Mouse (Mus musculus) bone marrow macrophage, adult 2 months (primary cell): Measurements from ENCODE around the gene Acoxl.

ENCODE experiments used
- CTCF ChIP-seq: IDR thresholded peaks from 2 replicates; pipeline ENCODE4 v1.5.1; 2012; ENCODE audit warnings: low read depth, mild to moderate bottlenecking, low read length, moderate library complexity
- POLR2A ChIP-seq: IDR thresholded peaks from 2 replicates; pipeline ENCODE4 v1.6.1; 2012; ENCODE audit warnings: mild to moderate bottlenecking, low read depth, low read length, borderline replicate concordance

GRCm38 (mm10) chr2:127789651-127790270 lies 48.9 kb upstream of the Acoxl start:
- TF ChIP-seq POLR2A: no peak
- no peak for TF ChIP-seq CTCF
